Mouse (Mus musculus): ENCODE data around the gene Tmco2. TPM values are rescaled to one million over a fixed set of nuclear protein-coding genes. Genes with fewer than 3 reads are reported as not detected.
A peak's percentile ranks its signal among the peaks of the same experiment; 100 is the strongest.
"Not testable (repeated sequence)": the region's sequence is repeated elsewhere in the genome, so short reads cannot be mapped to it uniquely, and the experiment has no call there.

Gene Tmco2
- total RNA-seq (2022): not detected

GRCm38 (mm10) chr4:121109126-121109525 lies at the start of gene Tmco2:
TSS of gene Tmco2 (minus strand) at chr4:121109226.
- no peak for DNase-seq (ENCODE audit: low spot score in 2 of 2)

- DNase-seq (ENCODE audit: low spot score in 2 of 2): no peak
Observed at GRCm38 (mm10) chr4:121103304-121103703, 5.7 kb downstream of the Tmco2 start.

DNA sequence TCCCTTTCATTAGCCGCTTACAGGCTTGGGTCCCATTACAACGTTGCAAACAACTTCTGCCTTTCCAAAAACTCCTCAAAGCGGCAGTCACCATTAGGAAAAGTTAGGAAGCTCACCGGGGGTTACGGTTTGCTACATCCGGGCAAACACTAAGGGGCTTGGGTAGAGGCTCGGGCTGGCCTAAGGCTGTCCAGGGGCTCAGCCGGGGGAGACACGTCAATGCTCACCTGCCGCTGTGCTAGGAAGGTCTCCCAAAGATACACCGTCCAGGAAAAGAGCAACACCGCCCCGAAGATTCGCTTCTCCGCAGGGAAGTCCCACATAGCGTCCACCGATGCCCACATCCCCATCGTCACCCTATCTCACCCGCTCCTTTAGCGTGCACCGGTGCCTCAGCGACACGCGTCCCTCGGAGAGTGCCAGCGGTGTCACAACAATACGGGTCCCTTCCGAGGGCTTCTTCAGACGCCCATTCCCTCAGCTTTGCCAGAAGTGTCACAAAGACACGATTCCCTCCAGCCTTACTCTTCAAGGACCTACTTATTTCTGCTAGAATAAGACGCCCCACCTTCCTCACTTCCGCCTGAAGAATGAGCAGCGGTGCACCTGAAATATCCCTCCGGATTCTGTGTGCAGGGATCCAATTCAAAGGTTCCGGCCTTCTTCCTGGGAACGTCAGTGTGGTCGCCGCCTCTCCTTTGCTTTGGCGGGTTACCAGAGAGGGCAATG lies 11.2 kb downstream of the Tmco2 start, which contains the start of gene Zmpste24:
Gene Zmpste24, minus strand, starts transcription at position 592 of the 729 bp plus-strand sequence.
- peak; percentile 79 to 86 for DNase-seq (ENCODE audit: low spot score in 2 of 2)

- no peak for DNase-seq (ENCODE audit: low spot score in 2 of 2)
Observed at GRCm38 (mm10) chr4:121090211-121090610, 18.8 kb downstream of the Tmco2 start.

DNA sequence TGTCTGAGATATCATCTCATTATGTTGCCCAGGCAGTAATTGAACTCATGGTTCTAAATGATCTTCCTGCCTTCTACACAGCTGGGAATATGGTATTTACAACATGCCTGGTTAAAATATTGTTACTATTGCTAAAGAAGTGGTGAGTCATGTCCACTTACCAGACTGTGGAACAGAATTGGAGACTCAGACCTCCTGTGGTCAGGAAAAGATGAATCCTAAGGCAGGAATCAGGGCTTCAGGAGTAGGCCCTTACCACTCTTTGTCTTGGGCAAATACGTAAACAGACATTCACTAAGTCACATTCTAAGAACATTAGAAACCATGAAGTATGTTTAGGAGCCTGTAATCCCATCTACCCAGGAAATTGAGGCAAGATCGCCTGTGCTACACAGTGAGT lies 20.3 kb downstream of the Tmco2 start:
- DNase-seq (ENCODE audit: low spot score in 2 of 2): no peak

GRCm38 (mm10) chr4:121084506-121084905 lies 24.5 kb downstream of the Tmco2 start:
- DNase-seq (ENCODE audit: low spot score in 2 of 2): no peak

- no peak for DNase-seq (ENCODE audit: low spot score in 2 of 2)
Observed at GRCm38 (mm10) chr4:121080395-121080794, 28.6 kb downstream of the Tmco2 start.

GRCm38 (mm10) chr4:121077915-121078646 lies 30.9 kb downstream of the Tmco2 start:
- no peak for DNase-seq (ENCODE audit: low spot score in 2 of 2)

DNA sequence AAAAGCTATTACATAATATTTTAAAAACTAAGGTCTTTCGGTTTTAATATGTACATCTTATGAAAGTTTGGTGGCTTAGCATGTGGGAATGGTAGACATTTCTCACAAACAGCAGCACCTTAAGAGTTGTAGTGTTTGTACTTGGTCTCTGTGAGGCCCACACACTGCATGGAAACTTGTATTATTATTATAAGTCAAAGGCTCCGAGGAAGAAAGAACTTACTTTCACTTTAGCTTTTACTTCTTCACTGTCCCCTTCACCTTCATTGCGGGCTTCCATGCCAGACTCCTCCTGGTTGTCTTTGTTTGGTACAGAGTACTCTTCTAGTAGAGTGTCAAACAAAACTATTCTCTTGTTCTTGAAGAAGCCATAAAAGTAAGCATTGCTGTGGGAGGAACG lies 34.8 kb downstream of the Tmco2 start:
- no peak for DNase-seq (ENCODE audit: low spot score in 2 of 2)

- no peak for DNase-seq (ENCODE audit: low spot score in 2 of 2)
Observed at GRCm38 (mm10) chr4:121065336-121065735, 43.7 kb downstream of the Tmco2 start.

DNA sequence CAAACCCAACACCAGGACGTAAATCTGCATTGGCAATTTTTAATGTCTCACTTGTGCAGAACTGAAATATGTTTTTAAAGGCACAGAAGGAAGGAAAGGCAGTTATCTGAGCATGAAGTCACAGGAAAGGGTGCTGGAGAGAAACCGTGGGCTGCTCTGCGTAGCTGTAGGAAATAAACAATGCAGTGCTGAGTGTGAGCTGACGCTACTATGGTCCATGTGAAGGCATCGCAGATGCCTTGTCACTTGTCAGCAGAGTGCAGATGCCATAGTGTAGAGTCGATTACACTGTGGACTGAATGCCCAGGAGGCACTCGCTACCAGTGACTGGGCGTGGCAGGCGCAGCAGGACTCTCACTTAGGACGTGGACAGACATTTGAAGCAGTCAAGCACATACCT lies 49.8 kb downstream of the Tmco2 start:
- DNase-seq (ENCODE audit: low spot score in 2 of 2): not testable (repeated sequence)

DNA sequence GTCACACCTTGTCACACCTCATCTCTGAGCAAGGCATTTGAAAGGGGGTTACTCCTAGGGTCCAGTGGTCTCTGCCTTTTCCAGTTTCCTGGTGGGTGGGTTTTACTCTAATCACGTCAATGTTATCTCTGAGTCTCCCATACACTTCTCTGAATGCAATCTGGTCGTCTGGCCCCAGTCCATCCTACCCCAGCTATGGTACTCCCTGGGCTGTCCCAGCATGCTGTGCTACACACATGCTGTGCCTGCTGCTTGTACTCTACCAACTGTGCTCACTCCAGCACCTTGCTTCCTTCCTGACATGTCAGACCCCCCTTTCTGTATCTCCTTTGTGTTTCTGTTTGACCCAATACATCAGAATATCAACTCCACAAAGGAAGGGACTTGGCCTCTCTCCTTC lies 52.0 kb downstream of the Tmco2 start:
- no peak for DNase-seq (ENCODE audit: low spot score in 2 of 2)

- DNase-seq (ENCODE audit: low spot score in 2 of 2): no peak
Observed at GRCm38 (mm10) chr4:121056342-121056741, 52.7 kb downstream of the Tmco2 start.

Other genes starting within 250 kb of the Tmco2 start
- 10 to 100 TPM; 11.9 to 16.2 (median 14.0) TPM for gene Exo5, start 184.2 kb downstream of the Tmco2 start, total RNA-seq (2022)
- 1 to 10 TPM; 1.6 to 3.0 (median 2.6) TPM for gene Zfp69, start 157.5 kb downstream of the Tmco2 start, total RNA-seq (2022)
- gene Smap2, start 92.0 kb downstream of the Tmco2 start, total RNA-seq (2022): 100 to 1,000 TPM; 151 to 166 (median 157) TPM
- 1 to 10 TPM; 4.1 to 5.7 (median 5.0) TPM for gene Col9a2, start 69.8 kb downstream of the Tmco2 start, total RNA-seq (2022)
- gene Zmpste24, start 11.0 kb downstream of the Tmco2 start, total RNA-seq (2022): 10 to 100 TPM; 23.9 to 28.4 (median 26.8) TPM
- 10 to 100 TPM; 29.5 to 33.3 (median 32.1) TPM for gene Rlf, start 105.9 kb upstream of the Tmco2 start, total RNA-seq (2022)
- gene Gm12888, start 215.7 kb upstream of the Tmco2 start, total RNA-seq (2022): not detected